Mouse (Mus musculus) adrenal gland, adult 18-20 months (tissue): ENCODE results near the gene Nox1. TPM values are rescaled to one million over a fixed set of nuclear protein-coding genes. Genes with fewer than 3 reads are reported as not detected.

Experiments
- DNase-seq, 2 experiments: peaks; one replicate each; pipeline ENCODE4 v3.0.0; 2021 to 2022; ENCODE audit warnings: low spot score in 2 of 2
- microRNA-seq, 2 experiments: library from miRNA; unstranded; fragments of <30 nt; microRNA quantifications; one replicate each; pipeline ENCODE4 v1.2.0; 2021; ENCODE audit warnings: borderline number of aligned reads in 2 of 2
- total RNA-seq, 2 experiments: library from RNA; stranded (reverse); gene quantifications; 1 replicate in 1 of 2; 2 replicates in 1 of 2; pipeline ENCODE4 v1.2.3; 2021

Gene Nox1
- total RNA-seq, 2 experiments from 2014 or later, result not detected

DNA sequence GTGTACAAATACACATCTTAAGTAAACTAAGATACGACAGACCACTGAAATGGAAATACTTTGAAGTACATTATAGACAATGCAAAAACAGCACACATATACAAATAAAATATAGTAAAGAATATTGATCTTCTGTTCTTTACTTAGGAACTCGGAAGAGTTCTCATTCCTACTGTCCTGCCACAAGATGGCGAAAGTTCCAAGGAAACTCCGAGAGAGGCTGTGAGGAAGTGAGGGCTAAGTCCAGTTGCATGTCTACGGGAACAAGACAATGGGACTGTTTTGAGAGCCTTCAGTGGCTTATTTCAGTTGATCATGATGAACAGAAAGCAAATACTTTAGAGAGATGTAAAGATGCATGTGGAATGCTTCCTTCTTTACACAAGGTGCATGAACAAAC lies 89.5 kb downstream of the Nox1 start:
- DNase-seq, result no peak

DNA sequence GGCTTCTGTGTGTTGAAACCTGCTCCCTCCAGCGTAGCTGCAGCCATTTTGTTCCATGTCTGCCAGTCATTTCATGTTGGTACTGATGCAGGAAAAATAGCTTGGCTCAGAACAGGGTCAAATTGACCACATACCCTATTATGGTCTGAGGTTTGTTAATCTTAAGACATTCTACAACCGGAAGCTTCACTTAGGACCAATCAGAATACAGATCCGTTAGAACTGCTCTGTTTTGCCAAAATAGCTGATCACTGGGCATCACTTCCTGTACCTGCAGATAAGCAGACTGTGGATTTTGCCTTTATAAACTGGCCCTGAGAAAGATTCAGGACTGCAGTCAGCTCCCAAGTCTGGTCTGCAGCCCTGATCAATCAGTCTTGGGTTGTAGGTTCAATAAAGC lies 93.2 kb downstream of the Nox1 start:
- DNase-seq, result no peak

DNA sequence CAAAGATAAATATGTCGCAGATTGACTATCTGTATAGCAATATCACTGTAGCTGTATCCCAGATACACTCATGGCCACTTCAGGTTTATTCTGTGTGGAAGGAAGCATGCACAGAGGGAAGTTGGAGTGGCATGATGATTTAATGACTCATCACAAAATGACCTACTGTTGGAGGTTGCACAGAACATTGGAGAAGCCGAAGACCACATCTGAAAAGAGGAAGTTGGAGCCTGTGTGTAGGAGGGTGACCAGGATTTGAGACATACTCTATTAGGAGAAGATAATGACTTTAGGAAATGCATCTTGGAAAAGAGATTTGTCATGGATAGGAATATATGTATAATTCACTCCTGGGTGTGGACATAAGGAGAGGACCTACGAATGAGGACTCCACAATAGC lies 105.3 kb downstream of the Nox1 start:
- DNase-seq, result no peak

DNA sequence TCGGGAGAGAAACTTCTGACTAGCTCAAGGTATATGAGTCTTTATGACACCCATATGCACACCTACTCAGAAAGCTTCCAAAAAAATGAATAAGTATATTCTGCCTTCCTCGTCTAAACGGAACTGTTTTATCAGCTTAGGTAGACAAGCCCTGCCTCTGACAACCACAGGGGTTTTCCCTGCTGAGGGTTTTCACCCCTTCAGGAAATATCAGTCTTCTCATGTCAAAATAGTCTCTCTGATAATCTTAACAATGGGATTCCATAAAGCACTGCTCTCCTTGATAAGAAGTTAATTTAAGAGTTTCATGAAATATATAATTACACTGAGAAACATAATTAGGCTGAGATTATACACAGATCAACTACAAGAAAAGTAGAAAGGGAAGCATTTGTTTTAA lies 110.0 kb downstream of the Nox1 start:
- no peak for DNase-seq

DNA sequence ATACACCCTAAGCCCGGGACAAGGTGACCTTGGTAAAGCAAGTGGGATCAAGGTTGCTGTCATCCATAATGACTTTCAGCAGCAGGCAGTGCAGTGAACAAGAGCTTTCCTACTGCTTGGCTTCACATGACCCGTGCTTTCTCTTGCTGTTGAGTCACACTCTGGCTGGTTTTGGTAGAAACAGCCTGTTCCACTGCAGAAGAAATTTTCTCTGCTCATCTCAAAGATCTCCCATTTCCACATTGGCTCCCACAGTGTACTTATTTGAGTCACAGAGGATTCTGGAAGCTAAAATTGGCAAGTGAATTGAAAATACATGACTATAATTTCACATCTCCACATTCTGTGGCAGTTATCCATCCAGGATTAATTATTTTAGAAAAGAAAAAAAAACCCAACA lies 119.1 kb downstream of the Nox1 start:
- DNase-seq, result no peak

DNA sequence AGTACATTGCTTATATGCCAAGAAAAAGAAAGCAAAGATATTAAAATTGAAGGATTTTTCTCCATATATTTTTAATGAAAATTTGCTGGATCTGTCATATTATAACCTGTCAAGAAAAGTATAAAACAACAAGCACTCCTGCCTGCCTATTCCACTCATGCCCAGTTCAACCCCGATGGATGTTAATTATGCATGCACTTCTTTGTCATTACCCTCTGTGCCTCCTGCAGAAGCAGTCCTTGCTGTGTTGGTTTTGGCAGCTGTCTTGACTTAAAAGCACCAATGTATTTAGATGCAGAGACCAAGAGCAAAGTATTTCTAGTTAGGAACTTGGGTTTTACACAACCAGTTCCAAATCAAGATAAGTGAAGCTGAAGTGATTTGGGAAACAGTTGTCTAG lies 136.3 kb downstream of the Nox1 start:
- DNase-seq, result no peak

DNA sequence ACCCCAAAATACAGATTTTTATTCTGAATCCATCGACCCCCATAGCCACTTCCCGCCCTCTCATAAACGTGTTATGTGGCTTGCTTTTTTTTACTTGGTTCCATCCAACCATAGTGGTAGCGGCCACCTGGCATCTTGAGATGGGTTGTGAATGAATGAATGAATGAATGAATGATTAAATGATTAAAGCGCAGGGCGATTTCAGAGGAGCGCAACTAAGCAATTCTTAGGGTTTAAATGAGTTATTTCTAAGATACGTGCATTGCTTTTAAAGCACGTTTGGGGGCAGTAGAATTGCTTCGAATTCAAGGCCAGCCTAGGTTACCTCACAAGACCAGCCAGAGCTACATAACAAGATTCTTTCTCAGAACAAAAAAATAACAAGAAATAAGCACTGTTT lies 162.0 kb downstream of the Nox1 start:
- no peak for DNase-seq

DNA sequence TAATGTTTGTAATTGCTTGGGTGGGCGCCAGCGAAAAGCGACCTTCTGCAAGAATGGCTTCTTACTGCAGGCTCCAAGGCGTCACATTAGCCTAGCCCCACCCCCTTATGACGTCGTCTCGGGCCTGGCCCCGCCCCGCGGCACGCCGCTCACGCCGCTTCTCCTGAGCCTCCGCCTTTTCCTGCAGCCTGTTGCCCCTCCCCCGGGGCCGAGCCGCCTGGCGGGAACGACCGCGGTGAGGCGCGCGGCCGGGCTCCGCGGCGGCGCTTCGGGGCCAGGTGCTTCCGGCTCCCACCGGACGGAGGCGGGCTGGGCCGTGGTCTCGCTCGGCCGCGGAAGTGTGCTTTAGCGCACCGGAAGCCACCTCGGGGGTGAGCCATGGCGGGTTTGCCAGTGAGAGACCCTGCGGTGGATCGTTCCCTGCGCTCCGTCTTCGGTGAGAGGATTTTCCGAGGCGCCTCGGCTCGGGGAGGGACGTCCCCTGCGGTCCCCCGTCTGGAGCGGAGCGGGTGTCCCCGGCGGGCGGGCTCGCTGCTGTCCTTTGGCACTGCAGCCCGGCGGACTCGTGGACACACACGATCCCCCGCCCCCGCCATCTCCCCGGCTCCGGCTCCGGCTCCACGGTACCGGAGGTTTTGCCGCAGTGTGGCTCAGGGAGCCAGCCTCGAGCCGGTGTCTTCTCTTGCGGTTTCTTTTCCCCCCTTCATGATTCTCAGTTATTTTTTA lies 162.6 kb downstream of the Nox1 start, which contains the start of gene Cstf2:
Gene Cstf2, plus strand, starts transcription at position 201 of the 726 bp plus-strand sequence.
- peak; percentile 88 to 91 for DNase-seq

DNA sequence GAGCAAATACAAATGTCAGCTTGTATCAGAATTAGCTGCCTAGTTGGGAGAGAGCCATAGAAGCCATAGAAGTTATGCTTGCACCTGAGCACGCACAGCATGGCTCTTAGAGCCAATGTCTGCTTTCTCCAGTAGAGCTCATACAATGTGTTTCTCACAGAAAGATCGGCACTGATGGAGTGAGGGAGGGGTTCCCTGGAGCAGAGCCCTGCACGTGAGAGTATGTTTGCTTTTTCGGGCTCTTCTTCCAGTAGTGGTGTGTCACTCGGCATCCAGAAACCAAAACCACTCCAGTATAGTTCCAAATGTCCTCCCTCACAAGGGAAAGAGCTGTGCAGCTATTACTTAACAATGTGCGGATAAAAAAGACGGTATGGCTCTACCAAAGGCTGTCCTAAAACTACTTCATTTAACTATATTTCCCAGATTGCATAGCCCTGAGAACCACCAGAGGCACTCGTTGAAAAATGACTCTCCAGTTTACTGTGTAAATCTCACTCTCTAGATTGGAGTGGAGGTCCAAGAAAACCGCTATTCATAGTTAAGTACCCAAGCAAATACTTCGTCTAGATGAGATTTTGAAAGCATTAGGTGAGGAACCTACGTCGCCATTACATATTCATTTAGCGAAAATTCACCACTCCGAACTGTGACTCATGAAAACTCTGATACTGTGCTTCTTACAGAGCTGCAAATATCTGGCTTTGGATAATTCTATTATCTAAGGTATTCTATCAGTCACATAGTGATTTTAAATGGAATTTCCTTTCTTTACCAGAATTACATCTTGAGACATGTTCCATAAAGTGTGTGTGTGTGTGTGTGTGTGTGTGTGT lies 163.5 kb downstream of the Nox1 start:
- DNase-seq, result no peak

DNA sequence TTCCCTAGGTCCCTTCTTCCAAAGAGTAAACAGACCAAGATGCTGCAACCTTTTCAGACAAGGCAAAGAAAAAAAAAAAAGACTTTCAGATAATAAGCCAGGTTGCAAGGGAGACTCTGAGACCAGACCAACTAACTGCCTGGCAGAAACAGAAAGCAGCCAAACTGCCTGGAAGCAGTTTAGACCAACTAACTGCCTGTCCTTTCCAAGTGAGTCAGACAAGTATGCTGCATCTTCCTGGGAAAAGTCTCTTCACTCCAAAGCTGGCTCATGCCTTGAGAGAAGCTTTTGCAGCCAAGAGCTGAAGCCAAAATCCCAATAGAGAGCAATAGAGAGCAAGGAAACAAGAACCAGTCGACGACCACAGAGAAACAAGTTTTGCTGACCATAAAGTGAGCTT lies 164.9 kb downstream of the Nox1 start:
- DNase-seq, result no peak

DNA sequence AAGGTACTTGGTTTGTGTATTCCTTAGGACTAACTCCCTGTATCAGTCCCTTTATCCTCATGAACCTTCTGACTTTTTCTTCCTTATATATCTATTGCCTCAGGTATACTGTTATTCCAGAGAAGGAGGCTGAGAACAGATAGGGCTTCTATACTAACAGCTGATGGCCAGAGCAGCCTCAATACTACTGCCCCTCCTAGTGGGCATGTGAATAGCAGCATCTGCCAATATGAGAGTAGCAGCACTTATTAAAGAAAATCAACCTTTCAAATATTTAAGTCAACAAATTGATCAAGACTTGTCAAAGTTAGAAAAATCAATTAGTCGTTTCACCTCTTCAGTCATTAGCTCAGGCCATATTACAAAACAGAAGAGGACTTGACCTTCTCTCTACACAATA lies 172.8 kb downstream of the Nox1 start:
- no peak for DNase-seq

Small RNA genes lying within 50 kb of the gene (microRNA-seq; reads per million reads assigned to microRNA genes)
- gene Mir3112, result 0 to 0.61 reads per million in 2 experiments

Other genes starting within 250 kb of the Nox1 start
- gene Sytl4, start 240.1 kb downstream of the Nox1 start, total RNA-seq, result 10 to 100 TPM; 12.9 to 14.7 TPM
- gene Cstf2, start 162.8 kb downstream of the Nox1 start, total RNA-seq, result 10 to 100 TPM; 31.9 to 33.2 TPM
- gene Xkrx, start 59.9 kb downstream of the Nox1 start, total RNA-seq, result under 1 TPM; 0.35 to 0.96 TPM
- gene Arl13a, start 34.5 kb downstream of the Nox1 start, total RNA-seq, result not detected
- gene Trmt2b, start 55.0 kb upstream of the Nox1 start, total RNA-seq, result 10 to 100 TPM; 41.9 to 46.7 TPM
- 100 to 1,000 TPM; 284 to 319 TPM for gene Tmem35a, start 73.3 kb upstream of the Nox1 start, total RNA-seq
- gene Cenpi, start 86.1 kb upstream of the Nox1 start, total RNA-seq, result 1 to 10 TPM; 1.7 to 2.2 TPM
- gene Drp2, start 182.6 kb upstream of the Nox1 start, total RNA-seq, result under 1 TPM; 0.30 to 0.32 TPM